Mouse (Mus musculus) CH12.LX (cell line): Measurements from ENCODE around the gene Bri3.

ENCODE experiments used
- CHD2 ChIP-seq: IDR thresholded peaks from 2 replicates; pipeline ENCODE4 v1.6.1; 2011; ENCODE audit warnings: low read length, improper control_type of control experiment
- CTCF ChIP-seq, 2 experiments: IDR thresholded peaks in 1 of 2; conservative IDR thresholded peaks in 1 of 2; 2 replicates each; pipeline ENCODE4 v1.5.1; 2011 to 2012; ENCODE audit warnings: low read depth in 2 of 2, low read length in 2 of 2, improper control_type of control experiment in 1 of 2, inconsistent platforms in 1 of 2, mild to moderate bottlenecking in 1 of 2, moderate library complexity in 1 of 2
- ETS1 ChIP-seq: conservative IDR thresholded peaks from 2 replicates; pipeline ENCODE4 v1.6.1; 2012; ENCODE audit warnings: low read depth, mild to moderate bottlenecking, inconsistent platforms, low read length, improper control_type of control experiment, moderate library complexity
- MAX ChIP-seq: IDR thresholded peaks from 2 replicates; pipeline ENCODE4 v1.6.1; 2011; ENCODE audit warnings: low read length, improper control_type of control experiment
- MAZ ChIP-seq: IDR thresholded peaks from 2 replicates; pipeline ENCODE4 v1.6.1; 2012; ENCODE audit warnings: low read depth, mild to moderate bottlenecking, inconsistent platforms, low read length, improper control_type of control experiment, moderate library complexity
- MYC ChIP-seq: IDR thresholded peaks from 2 replicates; pipeline ENCODE4 v1.6.1; 2011; ENCODE audit warnings: low read depth, mild to moderate bottlenecking, improper control_type of control experiment, low read length
- POLR2A ChIP-seq: IDR thresholded peaks from 2 replicates; pipeline ENCODE4 v1.6.1; 2011; ENCODE audit warnings: low read depth, mild to moderate bottlenecking, improper control_type of control experiment, low read length
- SIN3A ChIP-seq: IDR thresholded peaks from 2 replicates; pipeline ENCODE4 v1.6.1; 2012; ENCODE audit warnings: low read length, improper control_type of control experiment, inconsistent platforms
- TBP ChIP-seq: conservative IDR thresholded peaks from 2 replicates; pipeline ENCODE4 v1.6.1; 2011; ENCODE audit warnings: low read depth, low read length, improper control_type of control experiment
- ZNF384 ChIP-seq: IDR thresholded peaks from 2 replicates; pipeline ENCODE4 v1.6.1; 2012; ENCODE audit warnings: low read depth, low read length, improper control_type of control experiment, inconsistent platforms

GRCm38 (mm10) chr5:144312183-144312582 is 67.9 kb downstream of the Bri3 start:
- no peak for TF ChIP-seq CTCF (conservative IDR thresholded peaks at IDR 0.05 in 1 of 2, IDR thresholded peaks at IDR 0.05 in 1 of 2; ENCODE audit: low read depth in 2 of 2, low read length in 2 of 2)
- no peak for TF ChIP-seq TBP
- TF ChIP-seq ZNF384: no peak
- no peak for TF ChIP-seq CHD2
- no peak for TF ChIP-seq ETS1
- no peak for TF ChIP-seq SIN3A
- no peak for TF ChIP-seq MAZ
- no peak for TF ChIP-seq MAX
- TF ChIP-seq POLR2A: no peak
- TF ChIP-seq MYC: no peak
